Mouse (Mus musculus): ENCODE measurements around the gene Cwh43. TPM values are rescaled to one million over a fixed set of nuclear protein-coding genes. Genes with fewer than 3 reads are reported as not detected.

The Cwh43 gene
- polyA plus RNA-seq, 1 experiment from 2014 or later: 0.57 TPM

DNA sequence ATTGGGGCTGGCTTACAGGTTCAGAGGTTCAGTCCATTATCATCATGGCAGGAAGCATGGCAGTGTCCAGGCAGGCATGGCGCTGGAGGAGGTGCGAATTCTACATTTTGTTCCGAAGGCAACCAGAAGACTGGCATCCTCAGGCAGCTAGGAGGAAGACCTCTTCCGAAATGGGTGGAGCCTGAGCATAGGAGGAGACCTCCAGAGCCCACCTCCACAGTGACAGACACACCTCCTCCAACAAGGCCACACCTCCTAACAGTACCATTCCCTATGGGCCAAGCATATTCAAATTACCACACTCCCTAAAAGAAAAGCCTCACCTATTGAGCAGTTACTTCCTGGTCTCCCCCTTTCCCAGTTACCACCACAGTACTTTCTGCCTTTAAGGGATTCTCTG, 3.0 kb upstream of the Cwh43 start:
- H3K4me3 ChIP-seq (replicated peaks): no peak overlapping the region
- H3K9ac ChIP-seq: no peak overlapping the region
- peaks cover 15% of the 10 kb centered on the region for H3K4me1 ChIP-seq
- WGBS: 89% methylated on average over 4 of the region's 4 CpGs
- H3K4me2 ChIP-seq: no peak overlapping the region
- no peaks in the 10 kb centered on the region for H3K36me3 ChIP-seq
- peaks cover 47% of the 10 kb centered on the region for H3K27me3 ChIP-seq
- H3K27ac ChIP-seq: no peak overlapping the region
- no peak for ATAC-seq (replicated peaks; ENCODE audit: low FRiP score)
- no peaks in the 10 kb centered on the region for H3K9me3 ChIP-seq (replicated peaks)

GRCm38 (mm10) chr5:73403311-73404068, 2.4 kb upstream of the Cwh43 start:
- Histone ChIP-seq H3K9ac (no peak overlapping the region), H3K27ac (no peak overlapping the region), H3K36me3 (no peaks in the 10 kb centered on the region), H3K27me3 (peaks cover 53% of the 10 kb centered on the region), H3K4me2 (no peak overlapping the region), H3K9me3 (replicated peaks) (no peaks in the 10 kb centered on the region), H3K4me3 (replicated peaks) (no peak overlapping the region), H3K4me1 (peaks cover 15% of the 10 kb centered on the region)
- WGBS: 87% methylated on average over 14 of the region's 14 CpGs
- no peak for ATAC-seq (replicated peaks; ENCODE audit: low FRiP score)

GRCm38 (mm10) chr5:73404790-73405189, 1.1 kb upstream of the Cwh43 start:
- Histone ChIP-seq H3K4me2 (no peak overlapping the region), H3K27ac (no peak overlapping the region), H3K27me3 (peaks cover 60% of the 10 kb centered on the region), H3K9me3 (replicated peaks) (no peaks in the 10 kb centered on the region), H3K4me1 (peaks cover 12% of the 10 kb centered on the region), H3K36me3 (no peaks in the 10 kb centered on the region), H3K4me3 (replicated peaks) (no peak overlapping the region), H3K9ac (no peak overlapping the region)
- 83% methylated on average over 6 of the region's 6 CpGs for WGBS
- ATAC-seq (replicated peaks; ENCODE audit: low FRiP score): no peak

DNA sequence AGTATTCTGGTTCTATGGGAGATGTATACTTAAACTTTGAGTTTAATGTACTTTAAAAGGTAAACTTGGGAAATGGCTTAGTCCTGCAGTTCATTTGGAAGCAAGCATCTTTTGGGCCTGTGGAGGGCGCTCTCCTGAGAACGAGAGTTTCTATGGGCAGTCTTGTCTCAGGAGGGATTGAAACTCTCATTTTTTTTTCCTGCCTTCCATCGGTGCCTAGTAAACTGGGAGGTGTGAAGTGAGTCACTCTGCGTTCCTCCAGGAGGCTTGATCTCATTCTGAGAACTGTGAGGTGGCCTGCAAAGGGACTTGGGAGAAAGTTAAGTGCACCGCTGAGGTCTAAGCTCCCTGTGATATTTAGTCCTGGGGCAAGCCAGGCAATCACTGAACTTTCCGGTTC, 986 bp downstream of the Cwh43 start:
- Histone ChIP-seq H3K4me1 (peaks cover 12% of the 10 kb centered on the region), H3K27me3 (peaks cover 63% of the 10 kb centered on the region), H3K4me2 (peak overlapping the region; percentile 79; the same call in 1 of the 2 replicates), H3K9ac (no peak overlapping the region), H3K9me3 (replicated peaks) (no peaks in the 10 kb centered on the region), H3K27ac (no peak overlapping the region), H3K36me3 (no peaks in the 10 kb centered on the region), H3K4me3 (replicated peaks) (no peak overlapping the region)
- no peak for ATAC-seq (replicated peaks; ENCODE audit: low FRiP score)
- 26% methylated on average over 6 of the region's 6 CpGs for WGBS

- Histone ChIP-seq H3K27ac (no peak overlapping the region), H3K4me1 (peaks cover 12% of the 10 kb centered on the region), H3K9ac (no peak overlapping the region), H3K4me3 (replicated peaks) (no peak overlapping the region), H3K4me2 (no peak overlapping the region), H3K36me3 (no peaks in the 10 kb centered on the region), H3K27me3 (peaks cover 45% of the 10 kb centered on the region), H3K9me3 (replicated peaks) (no peaks in the 10 kb centered on the region)
- 70% methylated on average over 5 of the region's 5 CpGs for WGBS
- no peak for ATAC-seq (replicated peaks; ENCODE audit: low FRiP score)
These were observed 4.1 kb downstream of the Cwh43 start for GRCm38 (mm10) chr5:73409970-73410369.

DNA sequence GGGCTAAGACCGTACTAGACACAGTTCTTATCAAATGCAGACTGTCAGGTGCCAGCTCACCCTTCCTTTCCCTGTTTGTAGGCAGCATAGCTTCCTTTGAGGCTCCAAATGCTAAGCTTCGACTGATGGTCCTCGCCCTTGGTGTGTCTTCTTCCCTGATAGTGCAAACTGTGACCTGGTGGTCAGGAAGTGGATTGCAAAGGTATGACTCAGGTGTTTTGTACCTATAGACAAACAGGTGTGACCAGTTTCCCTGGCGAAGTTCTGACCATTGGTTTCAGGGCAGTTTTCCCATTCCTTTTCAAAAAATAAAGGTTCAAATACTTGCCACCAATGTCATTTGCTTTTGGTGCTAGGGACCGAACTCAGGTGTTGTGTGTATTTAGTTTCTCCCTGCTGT, 5.9 kb downstream of the Cwh43 start:
- H3K4me2 ChIP-seq: no peak overlapping the region
- H3K9ac ChIP-seq: no peak overlapping the region
- WGBS: 76% methylated on average over 5 of the region's 5 CpGs
- H3K4me3 ChIP-seq (replicated peaks): no peak overlapping the region
- H3K27me3 ChIP-seq: peaks cover 27% of the 10 kb centered on the region
- no peak overlapping the region for H3K27ac ChIP-seq
- no peaks in the 10 kb centered on the region for H3K9me3 ChIP-seq (replicated peaks)
- no peaks in the 10 kb centered on the region for H3K36me3 ChIP-seq
- ATAC-seq (replicated peaks; ENCODE audit: low FRiP score): no peak
- no peaks in the 10 kb centered on the region for H3K4me1 ChIP-seq

GRCm38 (mm10) chr5:73414172-73414571, 8.3 kb downstream of the Cwh43 start:
- no peak overlapping the region for H3K27ac ChIP-seq
- no peaks in the 10 kb centered on the region for H3K4me1 ChIP-seq
- no peaks in the 10 kb centered on the region for H3K9me3 ChIP-seq (replicated peaks)
- no peak overlapping the region for H3K9ac ChIP-seq
- H3K36me3 ChIP-seq: no peaks in the 10 kb centered on the region
- WGBS: 85% methylated on average over 10 of the region's 10 CpGs
- H3K4me2 ChIP-seq: no peak overlapping the region
- 0 out of 2 replicates have a peak, but pooled peaks cover 4% of the 10 kb centered on the region for H3K27me3 ChIP-seq
- H3K4me3 ChIP-seq (replicated peaks): no peak overlapping the region
- ATAC-seq (replicated peaks; ENCODE audit: low FRiP score): no peak

DNA sequence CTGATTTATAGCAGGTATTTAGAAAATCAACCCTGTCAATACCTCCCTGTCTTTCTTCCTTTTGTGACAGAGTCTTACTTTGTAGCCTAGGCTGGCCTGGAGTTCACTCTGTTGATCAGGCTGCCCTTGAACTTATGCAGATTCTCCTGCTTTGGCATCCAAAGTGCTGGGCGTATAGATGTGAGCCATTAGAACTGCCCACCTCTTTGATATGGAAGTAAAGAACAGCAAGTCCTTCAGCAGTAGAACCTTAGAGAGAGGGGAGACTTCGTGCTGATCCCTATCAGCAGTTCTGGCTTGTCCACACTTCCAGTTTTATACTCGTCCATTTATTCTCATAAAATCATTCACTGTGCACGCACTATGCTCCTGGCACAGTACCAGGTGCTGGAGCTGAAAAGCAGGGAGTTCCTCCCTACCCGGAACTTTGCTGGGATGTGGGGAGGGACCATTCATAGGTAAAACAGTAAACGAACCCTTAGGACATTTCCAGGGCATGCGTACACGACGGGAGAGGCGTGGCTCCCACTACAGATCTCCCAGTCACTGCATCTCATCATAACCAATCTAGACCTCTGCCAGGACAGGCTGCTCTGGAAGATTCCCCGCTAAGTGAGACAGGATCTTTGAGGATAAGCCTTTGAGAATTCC, 13.3 kb downstream of the Cwh43 start:
- Histone ChIP-seq H3K9ac (no peak overlapping the region), H3K36me3 (no peaks in the 10 kb centered on the region), H3K4me1 (no peaks in the 10 kb centered on the region), H3K4me2 (peak overlapping the region; percentile 3), H3K4me3 (replicated peaks) (no peak overlapping the region), H3K27ac (no peak overlapping the region), H3K27me3 (no peaks in the 10 kb centered on the region), H3K9me3 (replicated peaks) (no peaks in the 10 kb centered on the region)
- 0 out of 2 replicates have a peak, but pooled peaks have one; percentile 49 for ATAC-seq (replicated peaks; ENCODE audit: low FRiP score)
- WGBS: 55% methylated on average over 11 of the region's 11 CpGs

DNA sequence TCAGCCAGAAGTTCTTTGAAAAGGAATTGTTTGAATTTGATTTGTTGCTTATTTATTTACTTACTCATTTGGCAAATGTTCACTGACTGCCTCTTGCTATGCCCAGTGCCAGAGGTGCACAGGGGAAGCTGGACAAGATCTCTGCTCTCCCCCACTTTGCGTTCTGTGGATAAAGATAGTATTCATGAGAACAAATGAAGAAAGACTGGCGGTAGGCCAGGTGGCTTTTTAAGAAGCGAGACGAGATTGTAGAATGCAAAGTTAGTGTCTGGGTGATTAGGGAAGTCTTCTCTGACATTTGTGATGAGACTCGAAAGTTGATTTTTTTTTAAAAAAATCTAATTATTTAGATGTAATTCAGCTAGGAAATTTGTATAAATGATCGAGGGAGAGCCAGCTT, 20.9 kb downstream of the Cwh43 start:
- H3K9me3 ChIP-seq (replicated peaks): no peaks in the 10 kb centered on the region
- H3K27ac ChIP-seq: no peak overlapping the region
- peaks cover 7% of the 10 kb centered on the region; the same call in 1 of the 2 replicates for H3K27me3 ChIP-seq
- no peak overlapping the region for H3K9ac ChIP-seq
- no peak overlapping the region for H3K4me2 ChIP-seq
- ATAC-seq (replicated peaks; ENCODE audit: low FRiP score): no peak
- H3K4me3 ChIP-seq (replicated peaks): no peak overlapping the region
- H3K4me1 ChIP-seq: no peaks in the 10 kb centered on the region
- no peaks in the 10 kb centered on the region for H3K36me3 ChIP-seq
- WGBS: 79% methylated on average over 6 of the region's 6 CpGs

GRCm38 (mm10) chr5:73431581-73431980, 25.7 kb downstream of the Cwh43 start:
- no peaks in the 10 kb centered on the region for H3K9me3 ChIP-seq (replicated peaks)
- 21% methylated on average over 14 of the region's 14 CpGs for WGBS
- H3K27ac ChIP-seq: no peak overlapping the region
- no peak overlapping the region for H3K4me3 ChIP-seq (replicated peaks)
- H3K36me3 ChIP-seq: no peaks in the 10 kb centered on the region
- 0 out of 2 replicates have a peak, but pooled peaks have one; percentile 52 for ATAC-seq (replicated peaks; ENCODE audit: low FRiP score)
- H3K4me1 ChIP-seq: no peaks in the 10 kb centered on the region
- no peak overlapping the region for H3K9ac ChIP-seq
- H3K4me2 ChIP-seq: no peak overlapping the region
- H3K27me3 ChIP-seq: peaks cover 7% of the 10 kb centered on the region; the same call in 1 of the 2 replicates

DNA sequence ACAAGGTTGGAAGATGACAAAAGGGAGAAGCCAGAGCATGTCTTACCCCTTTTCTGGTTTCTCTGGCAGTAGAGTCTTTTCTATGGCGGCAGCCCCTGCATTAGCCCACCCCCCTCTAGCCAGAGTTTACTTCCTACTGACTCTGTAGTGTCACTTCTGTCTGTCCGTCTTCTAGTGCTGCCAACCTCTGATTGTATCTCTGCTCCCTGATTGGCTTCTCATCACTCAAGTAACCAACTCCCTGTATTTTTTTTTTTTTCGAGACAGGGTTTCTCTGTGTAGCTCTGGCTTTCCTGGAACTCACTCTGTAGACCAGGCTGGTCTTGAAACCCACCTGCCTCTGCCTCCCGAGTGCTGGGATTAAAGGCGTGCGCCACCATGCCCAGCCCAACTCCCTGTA, 26.9 kb downstream of the Cwh43 start:
- no peaks in the 10 kb centered on the region for H3K36me3 ChIP-seq
- no peaks in the 10 kb centered on the region for H3K9me3 ChIP-seq (replicated peaks)
- ATAC-seq (replicated peaks; ENCODE audit: low FRiP score): no peak
- H3K4me3 ChIP-seq (replicated peaks): no peak overlapping the region
- no peak overlapping the region for H3K9ac ChIP-seq
- no peaks in the 10 kb centered on the region for H3K4me1 ChIP-seq
- 85% methylated on average over 6 of the region's 6 CpGs for WGBS
- H3K27ac ChIP-seq: no peak overlapping the region
- H3K4me2 ChIP-seq: no peak overlapping the region
- H3K27me3 ChIP-seq: 0 out of 2 replicates have a peak, but pooled peaks cover 4% of the 10 kb centered on the region

- no peak overlapping the region for H3K9ac ChIP-seq
- no peak for ATAC-seq (replicated peaks; ENCODE audit: low FRiP score)
- no peak overlapping the region for H3K4me3 ChIP-seq (replicated peaks)
- H3K4me2 ChIP-seq: no peak overlapping the region
- 0 out of 2 replicates have a peak, but pooled peaks cover 4% of the 10 kb centered on the region for H3K27me3 ChIP-seq
- H3K36me3 ChIP-seq: no peaks in the 10 kb centered on the region
- H3K9me3 ChIP-seq (replicated peaks): no peaks in the 10 kb centered on the region
- WGBS: 75% methylated on average over 7 of the region's 7 CpGs
- no peak overlapping the region for H3K27ac ChIP-seq
- no peaks in the 10 kb centered on the region for H3K4me1 ChIP-seq
These were observed 28.9 kb downstream of the Cwh43 start for GRCm38 (mm10) chr5:73434764-73435163.
